Mouse (Mus musculus) ES-Bruce4 (cell line): ENCODE measurements around the gene Ropn1l. TPM values are rescaled to one million over a fixed set of nuclear protein-coding genes. Genes with fewer than 3 reads are reported as not detected.

Experiments used
- H3K27ac ChIP-seq: 2 replicates; pipeline ENCODE4 v1.5.1; 2012; ENCODE audit warnings: low read length, inconsistent platforms; ENCODE audit not compliant: insufficient read depth
- H3K27me3 ChIP-seq: 2 replicates; pipeline ENCODE4 v1.6.1; 2012; ENCODE audit warnings: mild to moderate bottlenecking, low read length, inconsistent platforms; ENCODE audit not compliant: control insufficient read depth, poor library complexity, insufficient read depth, severe bottlenecking
- H3K36me3 ChIP-seq: 2 replicates; pipeline ENCODE4 v1.6.1; 2012; ENCODE audit warnings: inconsistent platforms, mild to moderate bottlenecking, low read length, moderate library complexity; ENCODE audit not compliant: control insufficient read depth, poor library complexity, insufficient read depth, severe bottlenecking
- H3K4me1 ChIP-seq: one replicate; pipeline ENCODE4 v1.8.1; 2011; ENCODE audit warnings: low read length; ENCODE audit not compliant: control insufficient read depth, insufficient read depth
- H3K4me3 ChIP-seq: 2 replicates; pipeline ENCODE4 v1.5.1; 2011; ENCODE audit warnings: low read depth, mild to moderate bottlenecking, low read length
- H3K9ac ChIP-seq: 2 replicates; pipeline ENCODE4 v1.6.1; 2012; ENCODE audit warnings: low read depth, mild to moderate bottlenecking, inconsistent platforms; ENCODE audit not compliant: poor library complexity, severe bottlenecking
- H3K9me3 ChIP-seq: replicated peaks from 2 replicates; pipeline ENCODE4 v1.6.1; 2012; ENCODE audit warnings: mild to moderate bottlenecking, low read length, inconsistent platforms; ENCODE audit not compliant: control insufficient read depth, poor library complexity, insufficient read depth, severe bottlenecking
- CTCF ChIP-seq: IDR thresholded peaks from one replicate; pipeline ENCODE4 v1.8.1; 2011; ENCODE audit warnings: low read depth, low read length
- EP300 ChIP-seq: IDR thresholded peaks from 2 replicates; pipeline ENCODE4 v1.6.1; 2011; ENCODE audit warnings: low read depth, low read length; ENCODE audit not compliant: insufficient read depth
- POLR2A ChIP-seq: IDR thresholded peaks from one replicate; pipeline ENCODE4 v1.8.1; 2011; ENCODE audit warnings: low read length; ENCODE audit not compliant: insufficient read depth
- polyA plus RNA-seq: library from polyadenylated mRNA; stranded (reverse); fragments of >200 nt; gene quantifications from 2 replicates; pipeline ENCODE4 v1.2.4, GENCODE M21; 2011; ENCODE audit warnings: low read depth; ENCODE audit not compliant: missing spikeins, insufficient read depth, insufficient read length

Ropn1l gene
- polyA plus RNA-seq, 1 experiment: 1.5 TPM

DNA sequence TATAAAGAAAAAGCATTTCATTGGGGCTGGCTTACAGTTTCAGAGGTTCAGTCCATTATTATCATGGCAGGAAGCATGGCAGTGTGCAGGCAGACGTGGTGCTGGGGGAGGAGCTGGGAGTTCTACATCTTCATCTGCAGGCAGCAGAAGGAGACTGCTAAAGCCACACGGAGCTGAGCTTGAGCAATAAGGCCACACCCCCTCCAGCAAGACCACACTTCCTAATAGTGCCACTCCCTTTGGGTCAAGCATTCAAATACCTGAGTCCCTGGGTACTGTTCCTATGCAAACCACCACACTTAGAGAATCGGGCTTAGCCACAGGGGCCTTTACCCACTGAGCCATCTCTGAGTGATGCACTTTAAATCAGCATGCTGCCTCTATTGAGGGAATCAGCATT is 52.6 kb downstream of the Ropn1l start:
- Histone ChIP-seq H3K9me3 (no peaks in the 10 kb centered on the region), H3K27ac (no peak overlapping the region), H3K4me1 (no peaks in the 10 kb centered on the region), H3K27me3 (no peaks in the 10 kb centered on the region), H3K36me3 (no peaks in the 10 kb centered on the region), H3K4me3 (no peak overlapping the region), H3K9ac (no peak overlapping the region)
- TF ChIP-seq POLR2A (no peak), CTCF (no peak), EP300 (no peak)

DNA sequence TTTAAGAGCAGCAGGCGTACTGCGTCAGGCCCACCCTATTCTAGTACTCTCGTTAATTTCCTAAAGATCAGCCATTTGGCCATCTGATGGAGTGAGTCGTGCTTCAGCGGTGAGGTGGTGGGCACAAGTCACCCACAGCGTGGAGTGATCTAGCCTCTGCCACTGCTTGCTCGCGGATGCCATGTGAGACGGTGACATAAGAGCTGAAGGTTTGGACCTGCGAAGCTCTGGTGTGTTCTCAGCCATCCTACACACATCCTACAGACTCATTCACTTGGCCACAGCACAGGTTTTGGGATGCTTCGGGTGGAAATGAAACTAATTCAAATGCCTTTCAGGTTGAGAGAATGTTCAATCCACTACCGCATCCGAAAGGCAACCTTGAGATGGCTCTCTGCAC is 54.8 kb downstream of the Ropn1l start:
- no peak for TF ChIP-seq POLR2A
- no peak for TF ChIP-seq CTCF
- no peak for TF ChIP-seq EP300
- no peaks in the 10 kb centered on the region for H3K4me1 ChIP-seq

DNA sequence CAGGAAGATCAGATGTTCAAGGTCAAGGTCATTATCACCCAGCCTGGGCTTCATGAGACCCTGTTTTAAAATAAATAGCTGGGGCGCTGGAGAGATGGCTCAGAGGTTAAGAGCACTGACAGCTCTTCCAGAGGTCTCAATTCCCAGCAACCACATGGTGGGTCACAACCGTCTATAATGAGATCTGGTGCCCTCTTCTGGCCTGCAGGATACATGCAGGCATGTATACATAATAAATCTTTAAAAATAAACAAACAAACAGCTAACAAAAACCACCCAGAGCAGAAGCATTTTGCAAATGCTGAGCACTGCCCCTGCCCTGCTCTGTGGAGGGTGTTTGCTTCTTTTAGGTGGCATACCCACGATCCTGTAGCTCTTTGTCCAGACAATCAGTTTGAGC is 56.2 kb downstream of the Ropn1l start:
- no peaks in the 10 kb centered on the region for H3K4me1 ChIP-seq
- H3K9ac ChIP-seq: no peak overlapping the region
- no peak overlapping the region for H3K4me3 ChIP-seq
- H3K36me3 ChIP-seq: no peaks in the 10 kb centered on the region
- H3K27me3 ChIP-seq: no peaks in the 10 kb centered on the region
- no peak overlapping the region for H3K27ac ChIP-seq
- H3K9me3 ChIP-seq: no peaks in the 10 kb centered on the region
- TF ChIP-seq POLR2A: no peak
- TF ChIP-seq CTCF: no peak
- TF ChIP-seq EP300: no peak

More for the DNA sequence above, 54.8 kb downstream of the Ropn1l start:
- Histone ChIP-seq H3K27me3 (no peaks in the 10 kb centered on the region), H3K36me3 (no peaks in the 10 kb centered on the region), H3K27ac (no peak overlapping the region), H3K9me3 (no peaks in the 10 kb centered on the region), H3K9ac (no peak overlapping the region), H3K4me3 (no peak overlapping the region)

DNA sequence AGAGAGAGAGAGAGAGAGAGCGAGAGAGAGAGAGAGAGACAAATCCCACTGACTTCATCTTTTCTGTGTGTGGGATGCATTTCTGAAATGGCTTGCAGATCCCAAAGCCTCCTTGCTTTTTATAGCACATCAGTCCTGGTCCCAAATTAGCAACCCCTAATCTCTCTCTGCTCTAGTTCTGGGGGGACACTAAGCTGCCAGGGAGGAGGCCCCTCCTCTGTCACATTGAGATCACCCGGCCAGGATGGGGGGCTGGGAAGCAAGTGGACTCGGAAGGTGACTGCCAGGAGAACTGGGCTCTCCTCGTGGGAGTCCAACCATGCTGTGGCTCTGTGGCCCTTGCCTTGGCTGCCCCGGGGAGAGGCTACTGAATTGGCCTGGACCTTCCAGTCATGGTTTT is 56.8 kb downstream of the Ropn1l start:
- Histone ChIP-seq H3K9me3 (no peaks in the 10 kb centered on the region), H3K4me1 (no peaks in the 10 kb centered on the region), H3K27me3 (no peaks in the 10 kb centered on the region), H3K36me3 (no peaks in the 10 kb centered on the region), H3K4me3 (no peak overlapping the region), H3K27ac (no peak overlapping the region), H3K9ac (no peak overlapping the region)
- TF ChIP-seq POLR2A (no peak), CTCF (no peak), EP300 (no peak)

DNA sequence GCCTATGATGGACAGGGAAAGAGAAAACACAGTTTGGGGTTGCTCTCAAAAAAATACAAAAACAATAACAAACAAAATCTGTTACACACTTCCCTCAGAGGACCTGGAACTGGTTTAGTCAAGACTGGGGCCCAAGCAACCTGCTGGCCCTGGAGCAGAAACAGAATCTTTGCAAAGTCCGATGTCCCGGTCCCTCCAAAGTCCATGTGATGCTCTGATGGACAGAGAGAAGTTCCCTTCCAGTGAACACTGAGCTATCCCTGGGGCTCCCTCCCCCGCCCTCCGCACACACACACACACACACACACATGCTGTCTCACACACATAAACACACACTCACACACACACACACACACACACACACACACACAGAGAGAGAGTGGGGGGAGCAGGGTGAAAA is 57.6 kb downstream of the Ropn1l start:
- H3K4me1 ChIP-seq: no peaks in the 10 kb centered on the region
- H3K9me3 ChIP-seq: no peaks in the 10 kb centered on the region
- no peak overlapping the region for H3K4me3 ChIP-seq
- no peaks in the 10 kb centered on the region for H3K27me3 ChIP-seq
- no peak overlapping the region for H3K9ac ChIP-seq
- H3K36me3 ChIP-seq: no peaks in the 10 kb centered on the region
- no peak for TF ChIP-seq POLR2A
- TF ChIP-seq CTCF: no peak
- no peak for TF ChIP-seq EP300
- no peak overlapping the region for H3K27ac ChIP-seq

DNA sequence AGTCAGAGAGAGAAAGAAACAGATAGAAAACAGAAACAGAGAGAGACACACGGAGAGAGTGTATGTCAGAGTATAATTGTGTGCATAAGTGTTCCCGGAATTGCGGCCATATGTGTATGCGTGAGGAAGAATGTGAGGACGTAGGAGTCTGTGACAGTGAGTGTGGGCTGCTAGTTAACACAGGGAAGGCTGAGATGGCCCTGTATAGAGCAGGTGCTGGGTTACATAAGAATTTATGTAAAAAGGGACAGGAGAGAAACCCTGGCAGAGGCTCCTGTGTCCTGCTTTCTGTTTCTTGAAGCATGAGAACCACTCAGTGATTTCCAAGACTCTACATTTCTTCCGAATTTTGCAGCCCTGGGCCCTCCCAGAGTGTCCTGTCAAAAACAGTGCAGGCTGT is 60.1 kb downstream of the Ropn1l start:
- Histone ChIP-seq H3K27ac (no peak overlapping the region), H3K4me3 (no peak overlapping the region), H3K9ac (no peak overlapping the region), H3K9me3 (no peaks in the 10 kb centered on the region), H3K36me3 (no peaks in the 10 kb centered on the region), H3K4me1 (no peaks in the 10 kb centered on the region), H3K27me3 (no peaks in the 10 kb centered on the region)
- TF ChIP-seq POLR2A (no peak), EP300 (no peak), CTCF (no peak)
